Mouse (Mus musculus) ovary, postnatal 10 days (tissue): ENCODE data around the gene Krcc1.
"Not testable (repeated sequence)": the region's sequence is repeated elsewhere in the genome, so short reads cannot be mapped to it uniquely, and the experiment has no call there.

ENCODE experiments used
- DNase-seq: peaks from one replicate; pipeline ENCODE4 v3.0.0; 2022; ENCODE audit warnings: low spot score

Gene Krcc1

GRCm38 (mm10) chr6:71262142-71262833 lies 9.2 kb upstream of the Krcc1 start:
- DNase-seq, result no peak

DNA sequence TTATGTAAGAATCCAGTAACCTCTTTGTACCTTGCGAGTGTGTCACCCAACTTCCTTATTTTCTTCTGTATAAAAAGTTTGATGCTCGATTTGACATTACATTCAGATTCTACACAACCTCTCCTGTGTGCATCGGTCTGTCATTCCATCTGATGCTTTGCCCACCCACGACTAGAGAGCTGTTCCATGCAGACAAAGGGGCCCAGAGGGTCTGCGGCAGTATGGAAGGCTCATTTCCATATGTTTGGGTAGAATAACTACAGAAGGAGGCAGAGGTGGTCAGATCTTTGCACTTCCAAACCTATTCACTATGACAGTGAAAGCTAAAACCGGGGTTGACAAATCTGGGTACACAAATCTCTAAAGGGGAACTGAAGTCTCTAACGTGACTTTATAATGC lies 3.9 kb upstream of the Krcc1 start:
- not testable (repeated sequence) for DNase-seq

GRCm38 (mm10) chr6:71268929-71269685 lies 2.4 kb upstream of the Krcc1 start:
- no peak for DNase-seq

DNA sequence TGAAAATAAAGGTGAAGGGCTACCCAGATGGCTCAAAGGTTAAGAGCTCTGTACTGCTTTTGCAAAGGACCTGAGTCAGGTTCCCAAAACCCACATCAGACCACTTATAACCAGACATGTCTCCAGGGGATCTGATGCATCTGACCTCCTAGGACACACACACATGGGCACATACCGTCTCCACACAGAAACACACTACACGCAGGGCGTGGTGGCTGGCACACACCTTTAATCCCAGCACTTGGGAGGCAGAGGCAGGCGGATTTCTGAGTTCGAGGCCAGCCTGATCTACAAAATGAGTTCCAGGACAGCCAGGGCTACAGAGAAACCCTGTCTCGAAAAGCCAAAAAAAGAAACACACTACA lies 1.8 kb upstream of the Krcc1 start:
- not testable (repeated sequence) for DNase-seq

GRCm38 (mm10) chr6:71270301-71271056 lies 998 bp upstream of the Krcc1 start:
- no peak for DNase-seq

- no peak for DNase-seq
Measured at GRCm38 (mm10) chr6:71271057-71271388, 454 bp upstream of the Krcc1 start.

DNA sequence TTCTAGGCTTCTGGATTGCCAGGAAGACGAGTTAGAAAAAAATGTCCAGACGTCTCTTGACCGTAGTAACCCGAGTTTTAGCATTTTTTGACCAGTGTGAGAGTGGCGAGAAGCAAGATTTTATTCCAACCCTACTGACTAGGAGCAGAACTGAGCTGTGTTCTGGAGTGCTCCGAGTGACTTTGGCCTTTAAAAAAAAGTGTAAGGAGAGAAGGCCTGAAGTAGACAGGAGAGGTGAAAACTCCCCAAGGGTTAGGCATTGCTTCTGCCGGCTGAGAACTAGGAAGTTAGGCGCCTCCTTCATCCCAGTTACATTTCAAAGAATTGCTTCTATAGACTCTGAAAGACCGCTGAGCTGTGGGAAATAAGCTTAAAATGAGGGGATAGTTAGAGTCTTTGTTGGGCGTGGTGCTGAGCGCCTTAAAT lies 852 bp downstream of the Krcc1 start:
- DNase-seq, result no peak

DNA sequence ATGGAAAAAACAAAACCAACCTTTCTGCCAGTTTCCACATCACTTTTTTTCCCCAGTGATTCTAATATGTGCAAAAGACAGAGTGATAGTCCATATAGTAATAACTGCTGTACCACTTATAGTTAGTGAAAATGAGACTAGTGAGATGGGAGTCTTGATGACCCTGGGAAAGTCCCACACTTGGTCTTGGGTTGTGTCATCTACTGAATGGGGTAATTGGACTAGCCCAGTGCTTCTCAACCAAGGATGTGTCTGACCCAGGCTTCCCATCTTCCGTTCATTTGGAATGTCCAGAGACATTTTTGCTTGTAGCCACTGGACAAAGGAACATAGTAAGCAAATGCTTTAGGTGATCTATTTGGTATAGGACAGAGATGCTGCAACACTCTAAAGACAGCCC lies 2.2 kb downstream of the Krcc1 start:
- DNase-seq, result no peak

DNA sequence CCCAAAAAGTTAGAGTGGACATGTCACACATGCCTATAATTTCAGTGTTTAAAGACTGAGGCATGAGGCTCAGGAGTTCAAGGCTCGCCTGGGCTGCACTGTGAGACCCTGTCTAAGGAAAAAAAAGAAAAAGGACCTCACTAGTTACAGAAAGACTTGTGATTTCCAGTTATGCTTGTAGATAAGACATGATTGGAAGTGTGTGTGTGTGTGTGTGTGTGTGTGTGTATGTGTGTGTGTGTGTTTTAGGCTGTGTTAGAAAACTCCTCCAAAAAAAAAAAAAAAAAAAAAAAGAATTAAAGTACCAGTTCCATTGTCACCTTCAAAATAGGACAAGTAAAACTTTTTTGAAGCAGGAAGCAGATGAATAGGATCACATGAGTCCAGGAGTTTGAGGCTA lies 3.1 kb downstream of the Krcc1 start:
- DNase-seq, result no peak

- DNase-seq, result no peak
Measured at GRCm38 (mm10) chr6:71279418-71279817, 7.9 kb downstream of the Krcc1 start.

DNA sequence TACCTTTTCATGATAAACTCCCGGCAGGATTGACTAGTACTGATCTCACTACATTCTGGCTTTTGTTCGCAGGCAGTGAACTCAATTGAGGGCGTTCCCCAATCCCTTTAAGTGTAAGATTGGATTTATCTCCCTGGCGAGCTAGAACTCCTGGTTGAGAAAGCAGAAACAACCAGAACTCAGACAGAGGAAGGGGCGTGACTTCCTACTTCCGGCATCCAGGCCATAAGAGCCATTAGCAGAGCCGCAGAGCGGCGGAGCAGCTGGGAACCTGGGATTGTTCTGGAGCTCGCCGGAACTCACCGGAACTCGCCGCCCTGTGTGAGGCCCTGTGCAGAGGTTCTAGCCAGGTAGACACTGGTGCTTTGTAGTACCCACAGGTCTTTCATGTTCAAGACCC lies 22.0 kb downstream of the Krcc1 start:
- no peak for DNase-seq

- DNase-seq, result no peak
Measured at GRCm38 (mm10) chr6:71295303-71295702, 23.8 kb downstream of the Krcc1 start.

GRCm38 (mm10) chr6:71298051-71298450 lies 26.6 kb downstream of the Krcc1 start:
- no peak for DNase-seq

DNA sequence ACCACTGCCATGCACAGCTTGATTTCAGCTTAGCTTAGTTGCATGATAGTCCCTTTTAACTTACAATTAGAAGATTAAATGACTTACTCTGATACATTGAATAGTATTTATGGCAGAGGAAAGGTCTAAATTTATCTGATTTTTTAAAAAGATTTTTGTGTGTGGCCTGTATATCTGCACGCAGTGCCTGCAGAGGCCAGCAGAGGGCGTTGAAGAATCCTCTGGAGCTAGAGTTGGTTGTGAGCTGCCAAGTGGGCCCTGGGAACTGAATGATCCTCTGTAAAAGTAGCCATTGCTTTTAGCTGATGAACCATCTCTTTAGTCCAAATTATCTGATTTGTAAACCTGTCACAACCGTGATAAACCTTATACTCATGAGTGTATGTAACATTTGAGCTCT lies 27.3 kb downstream of the Krcc1 start:
- DNase-seq, result no peak

GRCm38 (mm10) chr6:71302097-71302731 lies 30.7 kb downstream of the Krcc1 start:
- DNase-seq, result no peak

DNA sequence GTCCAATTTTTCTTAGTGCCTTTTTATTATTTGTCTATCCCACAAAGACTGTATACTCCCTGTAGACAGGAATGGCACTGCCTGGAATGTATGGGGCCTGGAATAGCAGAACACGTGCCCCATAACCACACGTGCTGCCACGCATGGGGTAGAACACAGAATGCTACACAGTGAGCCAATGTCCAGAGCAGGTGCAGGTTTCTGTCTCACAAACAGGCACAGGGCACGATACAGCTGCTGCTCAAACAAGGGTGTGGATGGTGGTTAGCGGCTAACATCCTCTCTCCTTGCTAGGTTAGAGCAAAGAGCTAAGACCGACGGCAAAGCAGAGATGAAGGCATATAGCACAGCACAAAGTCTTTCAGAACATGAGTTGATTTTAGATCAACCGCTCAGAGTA lies 36.0 kb downstream of the Krcc1 start:
- no peak for DNase-seq

DNA sequence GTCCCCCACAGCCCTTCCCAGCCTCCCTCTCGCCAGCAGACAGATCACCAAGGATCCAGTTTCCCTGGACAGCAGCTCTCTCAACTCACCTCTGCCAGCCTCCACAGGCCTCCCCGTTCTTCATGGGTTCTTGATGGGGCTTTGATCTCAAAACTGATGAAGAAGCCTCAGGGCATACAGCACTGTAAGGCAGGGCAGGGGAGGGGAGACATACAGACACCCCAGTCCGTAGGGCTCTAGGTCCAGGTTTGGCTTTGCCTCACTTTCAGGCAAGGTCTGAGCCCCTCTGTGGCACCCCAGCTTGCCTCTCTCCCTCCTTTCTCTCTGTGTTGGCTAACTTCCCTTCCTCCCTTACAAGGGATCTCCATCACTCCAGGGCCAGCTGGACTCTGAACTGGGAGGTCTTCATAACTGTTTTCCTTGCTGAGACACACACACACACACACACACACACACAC lies 50.4 kb downstream of the Krcc1 start, which contains the start of gene Smyd1:
TSS of gene Smyd1 (minus strand) at position 408 of the 458 bp plus-strand sequence.
- no peak for DNase-seq

GRCm38 (mm10) chr6:71322491-71322921 lies 51.0 kb downstream of the Krcc1 start, which contains the start of gene Cd8b1:
Gene Cd8b1, plus strand, starts transcription at chr6:71322788.
- no peak for DNase-seq

DNA sequence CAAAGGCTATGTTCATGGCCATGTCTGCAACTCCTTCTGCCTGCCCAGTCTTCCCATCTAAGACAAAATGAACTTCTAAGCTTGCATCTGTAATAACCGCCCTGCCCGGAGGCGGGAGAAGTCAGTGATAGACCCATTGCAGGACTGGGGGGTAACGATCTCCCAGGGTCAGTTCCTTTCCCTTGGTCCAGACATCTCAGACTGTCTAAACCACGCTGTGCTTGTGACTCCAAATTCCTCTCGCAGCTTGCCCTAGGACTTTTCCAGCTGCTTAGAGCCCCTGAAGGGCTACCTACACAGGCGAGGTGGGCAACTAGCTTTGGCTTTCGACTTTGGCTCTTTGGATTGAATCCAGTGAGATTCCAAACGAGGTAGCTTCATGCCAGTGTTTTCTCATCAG lies 53.3 kb downstream of the Krcc1 start:
- no peak for DNase-seq

- DNase-seq, result no peak
Measured at GRCm38 (mm10) chr6:71329881-71330280, 58.4 kb downstream of the Krcc1 start.

GRCm38 (mm10) chr6:71330486-71330885 lies 59.0 kb downstream of the Krcc1 start:
- no peak for DNase-seq

GRCm38 (mm10) chr6:71331491-71331890 lies 60.0 kb downstream of the Krcc1 start:
- not testable (repeated sequence) for DNase-seq
